ENCODE assay signal across 10 mouse cellular contexts in the genomic region with DNA sequence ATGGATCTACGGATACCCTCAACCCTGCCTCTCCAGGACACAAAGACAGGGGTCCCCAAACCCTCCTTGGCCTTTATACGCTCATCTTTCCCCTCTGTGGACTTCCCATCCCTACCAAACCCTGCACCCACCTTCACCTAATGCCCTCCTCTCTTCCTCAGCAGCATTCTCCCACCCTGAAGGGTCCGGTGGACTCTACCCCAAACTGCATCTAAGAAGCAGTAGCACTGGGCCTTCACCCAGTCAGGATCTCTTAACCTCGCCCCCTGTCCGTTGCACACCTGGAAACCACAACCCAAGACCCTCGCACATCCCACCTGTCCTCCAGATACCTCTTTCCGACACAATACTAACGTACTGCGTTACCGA. TPM values are rescaled to one million over a fixed set of nuclear protein-coding genes. Genes with fewer than 3 reads are reported as not detected.
DNase-seq lines count a peak whose midpoint lies in the region; ATAC-seq lines count a peak whose summit lies in the region.
"Had no signal": no experiment of that assay in that cellular context is flagged by ENCODE, and none has a peak within 500 bp of the region (broad histone marks: within the 10 kb centered on the region; RNA-seq: fewer than 3 reads in every experiment).

No protein-coding gene starts in this region.

- H3K4me2 ChIP-seq in heart, embryonic 15.5 days, result peak overlapping the region; percentile 98
- peak overlapping the region; percentile 87 for H3K4me2 ChIP-seq in hindbrain, embryonic 12.5 days (replicated peaks)
- H3K4me2 ChIP-seq in midbrain, embryonic 11.5 days, result peak overlapping the region; percentile 65

- no peaks in the 10 kb centered on the region for H3K9me3 ChIP-seq in heart, embryonic 15.5 days (replicated peaks)
- H3K9me3 ChIP-seq in hindbrain, embryonic 12.5 days (replicated peaks), result 0 out of 2 replicates have a peak, but pooled peaks cover 5% of the 10 kb centered on the region
- no peaks in the 10 kb centered on the region for H3K9me3 ChIP-seq in midbrain, embryonic 11.5 days (ENCODE audit: control insufficient read depth, low read length)

- no peak for DNase-seq in heart, postnatal 25 days (ENCODE audit: low spot score)
- DNase-seq in midbrain, embryonic 11.5 days (ENCODE audit: low spot score, missing footprints), result no peak
- no peak for DNase-seq in embryo, embryonic 10.5 days (ENCODE audit: low spot score)
- DNase-seq in left cerebral cortex, postnatal 14 days (ENCODE audit: low spot score in 2 of 2), result no peak
- no peak for DNase-seq in urinary bladder, postnatal 10 days (ENCODE audit: low spot score)

- 27% methylated on average over 10 of the region's 10 CpGs for WGBS in heart, embryonic 15.5 days
- 21% methylated on average over 10 of the region's 10 CpGs for WGBS in hindbrain, embryonic 12.5 days
- 19% methylated on average over 10 of the region's 10 CpGs for WGBS in midbrain, embryonic 11.5 days

- H3K9ac ChIP-seq in heart, embryonic 15.5 days, result peak overlapping the region; percentile 76
- peak overlapping the region; percentile 74 for H3K9ac ChIP-seq in hindbrain, embryonic 12.5 days
- peak overlapping the region; percentile 64 for H3K9ac ChIP-seq in midbrain, embryonic 11.5 days (ENCODE audit: low read length)

- intact Hi-C loops in heart, postnatal 25 days (cut with DNase I), result no loop called here
- intact Hi-C loops in left cerebral cortex, postnatal 14 days (cut with DNase I), result no loop called here

- no peak for ATAC-seq in heart, embryonic 15.5 days (replicated peaks; ENCODE audit: insufficient number of reproducible peaks, insufficient read depth, low FRiP score, low read depth)
- ATAC-seq in common myeloid progenitor, adult 5-6 weeks (replicated peaks; ENCODE audit: low read depth, poor library complexity, severe bottlenecking), result peak; percentile 4; the same call in 1 of the 2 replicates
- ATAC-seq in hindbrain, embryonic 12.5 days (ENCODE audit: low FRiP score), result no peak
- no peak for ATAC-seq in midbrain, embryonic 11.5 days (ENCODE audit: low FRiP score)

- peaks cover 6% of the 10 kb centered on the region; the same call in 1 of the 2 replicates for H3K36me3 ChIP-seq in heart, embryonic 15.5 days
- H3K36me3 ChIP-seq in hindbrain, embryonic 12.5 days, result peaks cover 7% of the 10 kb centered on the region
- H3K36me3 ChIP-seq in midbrain, embryonic 11.5 days (ENCODE audit: control insufficient read depth, insufficient read depth, low read length), result peaks cover 5% of the 10 kb centered on the region; the same call in 1 of the 2 replicates

- H3K27ac ChIP-seq in heart, embryonic 15.5 days, result no peak overlapping the region
- no peak overlapping the region for H3K27ac ChIP-seq in hindbrain, embryonic 12.5 days
- H3K27ac ChIP-seq in midbrain, embryonic 11.5 days (ENCODE audit: low read depth, low read length), result no peak overlapping the region

- peak overlapping the region; percentile 75 for H3K4me3 ChIP-seq in heart, embryonic 15.5 days
- H3K4me3 ChIP-seq in hindbrain, embryonic 12.5 days, result peak overlapping the region; percentile 56
- H3K4me3 ChIP-seq in midbrain, embryonic 11.5 days (ENCODE audit: low read depth, low read length), result peak overlapping the region; percentile 54

- H3K4me1 ChIP-seq in heart, embryonic 15.5 days (replicated peaks), result peaks cover 11% of the 10 kb centered on the region
- peaks cover 11% of the 10 kb centered on the region for H3K4me1 ChIP-seq in hindbrain, embryonic 12.5 days
- H3K4me1 ChIP-seq in midbrain, embryonic 11.5 days (ENCODE audit: control insufficient read depth, insufficient read depth, low read length), result peaks cover 3% of the 10 kb centered on the region; the same call in 1 of the 2 replicates

- H3K27me3 ChIP-seq in heart, embryonic 15.5 days, result no peaks in the 10 kb centered on the region
- no peaks in the 10 kb centered on the region for H3K27me3 ChIP-seq in hindbrain, embryonic 12.5 days
- H3K27me3 ChIP-seq in midbrain, embryonic 11.5 days (ENCODE audit: control insufficient read depth, insufficient read depth, low read length), result no peaks in the 10 kb centered on the region

RNA-seq across cellular contexts. Expression of a gene that starts 23.7 kb away (rescaled TPM):
- polyA plus RNA-seq in heart, embryonic 15.5 days (2015; fragmentation: Nextera tagmentation; extraction: Ambion mirVana), result 4.7 and 5.9 TPM in 2 replicates
- under 1 TPM; 0.48 to 0.91 TPM for total RNA-seq in heart, postnatal 25 days (2021)
- 2.7 and 5.7 TPM in 2 replicates for total RNA-seq in common myeloid progenitor, adult 5-6 weeks (2017)
- polyA plus RNA-seq in hindbrain, embryonic 12.5 days (2016; fragmentation: Nextera tagmentation; extraction: Ambion mirVana), result 17.7 and 18.9 TPM in 2 replicates
- 11.7 and 12.8 TPM in 2 replicates for polyA plus RNA-seq in midbrain, embryonic 11.5 days (2014; fragmentation: Nextera tagmentation; extraction: Ambion mirVana)
- 10 to 100 TPM; 14.7 to 17.6 TPM for total RNA-seq in left cerebral cortex, postnatal 14 days (2021)
- total RNA-seq: MEL had no signal

RNA-seq across cellular contexts. Expression of a gene that starts 38.9 kb away (rescaled TPM):
- 9.6 and 10.2 TPM in 2 replicates for polyA plus RNA-seq in heart, embryonic 15.5 days (2015; fragmentation: Nextera tagmentation; extraction: Ambion mirVana)
- total RNA-seq in heart, postnatal 25 days (2021), result 1 to 10 TPM; 6.6 to 7.1 TPM
- 9.8 and 11.9 TPM in 2 replicates for total RNA-seq in common myeloid progenitor, adult 5-6 weeks (2017)
- 26.6 TPM in 2 replicates for polyA plus RNA-seq in hindbrain, embryonic 12.5 days (2016; fragmentation: Nextera tagmentation; extraction: Ambion mirVana)
- 19.5 and 19.8 TPM in 2 replicates for polyA plus RNA-seq in midbrain, embryonic 11.5 days (2014; fragmentation: Nextera tagmentation; extraction: Ambion mirVana)
- total RNA-seq in left cerebral cortex, postnatal 14 days (2021), result 10 to 100 TPM; 19.4 to 20.1 TPM

RNA-seq across cellular contexts. Expression of a gene that starts 45.0 kb away (rescaled TPM):
- polyA plus RNA-seq in heart, embryonic 15.5 days (2015; fragmentation: Nextera tagmentation; extraction: Ambion mirVana), result not detected in 2 replicates
- not detected for total RNA-seq in heart, postnatal 25 days (2021)
- total RNA-seq in common myeloid progenitor, adult 5-6 weeks (2017), result not detected in 2 replicates
- not detected in 2 replicates for polyA plus RNA-seq in hindbrain, embryonic 12.5 days (2016; fragmentation: Nextera tagmentation; extraction: Ambion mirVana)
- polyA plus RNA-seq in midbrain, embryonic 11.5 days (2014; fragmentation: Nextera tagmentation; extraction: Ambion mirVana), result not detected in 2 replicates
- total RNA-seq in left cerebral cortex, postnatal 14 days (2021), result not detected
- total RNA-seq: MEL; neutrophil, adult 5-6 weeks had no signal

RNA-seq across cellular contexts. Expression of a gene that starts 54.8 kb away (rescaled TPM):
- 22.1 and 22.9 TPM in 2 replicates for polyA plus RNA-seq in heart, embryonic 15.5 days (2015; fragmentation: Nextera tagmentation; extraction: Ambion mirVana)
- total RNA-seq in heart, postnatal 25 days (2021), result 10 to 100 TPM; 14.1 to 16.3 TPM
- total RNA-seq in common myeloid progenitor, adult 5-6 weeks (2017), result 25.2 and 44.3 TPM in 2 replicates
- polyA plus RNA-seq in hindbrain, embryonic 12.5 days (2016; fragmentation: Nextera tagmentation; extraction: Ambion mirVana), result 33.7 and 34.8 TPM in 2 replicates
- 28.9 and 32.3 TPM in 2 replicates for polyA plus RNA-seq in midbrain, embryonic 11.5 days (2014; fragmentation: Nextera tagmentation; extraction: Ambion mirVana)
- 10 to 100 TPM; 10.5 to 11.1 TPM for total RNA-seq in left cerebral cortex, postnatal 14 days (2021)
